Mouse (Mus musculus) gastrocnemius, postnatal 25 days (tissue): ENCODE data around the gene Sox8. TPM values are rescaled to one million over a fixed set of nuclear protein-coding genes. Genes with fewer than 3 reads are reported as not detected.

Source experiments
- DNase-seq: peaks from one replicate; pipeline ENCODE4 v3.0.0; 2022
- total RNA-seq, 2 experiments: library from RNA; stranded (reverse); gene quantifications; 1 replicate in 1 of 2; 2 replicates in 1 of 2; pipeline ENCODE4 v1.2.3; 2021

The Sox8 gene
- total RNA-seq, 2 experiments from 2014 or later: 1.4 to 2.3 TPM

DNA sequence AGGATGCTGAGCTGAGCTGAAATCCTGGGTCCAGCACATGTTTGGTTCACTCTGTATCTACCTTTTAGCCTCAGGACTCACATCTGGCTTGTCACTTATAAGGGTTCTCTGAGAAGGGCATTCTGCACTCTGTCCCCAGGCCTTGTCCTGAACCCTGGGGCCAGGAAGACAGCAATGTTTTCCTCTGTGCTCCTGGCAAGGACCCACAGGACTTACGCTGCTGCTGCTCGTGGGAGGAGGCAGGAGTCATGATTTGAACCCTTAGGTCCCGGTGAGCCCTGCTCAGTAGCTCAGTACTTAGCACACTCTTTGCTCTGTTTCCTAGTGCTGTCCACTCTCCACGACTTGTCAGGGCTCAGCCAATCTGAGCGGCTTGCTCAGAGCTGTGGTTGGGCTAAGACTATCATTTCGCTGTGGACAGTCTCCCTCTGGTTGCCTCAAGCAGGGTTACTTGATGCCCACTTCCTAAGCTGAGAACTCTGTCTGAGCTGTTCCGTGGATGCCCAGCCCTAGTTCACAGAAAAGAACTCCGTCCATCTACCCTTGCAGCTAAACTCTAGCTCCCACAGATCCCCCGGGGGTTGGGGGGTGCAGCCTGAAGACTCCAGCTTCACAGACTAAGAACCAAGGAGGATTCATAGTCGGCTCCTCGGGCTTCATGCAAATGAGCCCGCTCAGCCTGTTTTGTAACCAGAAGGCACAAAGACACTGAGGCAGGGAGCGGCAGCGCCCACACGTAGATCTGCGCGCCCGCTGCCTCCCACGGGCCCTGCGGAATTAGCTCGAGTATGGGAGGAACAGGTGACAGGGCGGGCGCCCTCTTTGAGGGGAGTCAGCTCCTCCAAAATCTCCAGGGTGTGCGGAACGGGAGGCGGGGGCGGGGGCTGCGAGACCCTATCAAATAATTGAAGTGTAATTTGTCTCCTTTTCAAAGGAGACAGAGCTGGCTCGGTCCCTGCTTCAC lies 14.5 kb downstream of the Sox8 start:
- no peak for DNase-seq

GRCm38 (mm10) chr17:25555159-25555558 lies 15.3 kb downstream of the Sox8 start:
- no peak for DNase-seq

DNA sequence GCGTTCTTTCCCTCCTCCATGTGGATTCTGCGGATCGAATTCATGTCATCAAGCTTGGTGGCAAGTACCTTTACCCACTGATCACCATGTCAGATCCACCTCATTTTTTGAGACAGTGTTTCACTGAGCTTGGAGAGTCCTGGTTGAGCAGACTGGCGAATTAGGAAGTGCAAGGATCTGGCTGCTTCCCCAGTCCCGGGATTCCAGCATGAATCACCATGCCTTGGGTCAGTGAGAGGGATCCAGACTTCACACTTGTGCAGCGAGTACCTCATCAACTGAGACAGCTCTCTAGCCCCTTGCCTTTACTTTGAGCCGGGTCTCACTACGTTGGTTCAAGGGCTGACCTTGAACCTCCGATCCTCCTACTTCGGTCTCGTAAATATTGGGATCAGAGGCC lies 19.2 kb downstream of the Sox8 start:
- no peak for DNase-seq

GRCm38 (mm10) chr17:25550020-25550419 lies 20.5 kb downstream of the Sox8 start:
- no peak for DNase-seq

GRCm38 (mm10) chr17:25547026-25547425 lies 23.5 kb downstream of the Sox8 start:
- DNase-seq: no peak

DNA sequence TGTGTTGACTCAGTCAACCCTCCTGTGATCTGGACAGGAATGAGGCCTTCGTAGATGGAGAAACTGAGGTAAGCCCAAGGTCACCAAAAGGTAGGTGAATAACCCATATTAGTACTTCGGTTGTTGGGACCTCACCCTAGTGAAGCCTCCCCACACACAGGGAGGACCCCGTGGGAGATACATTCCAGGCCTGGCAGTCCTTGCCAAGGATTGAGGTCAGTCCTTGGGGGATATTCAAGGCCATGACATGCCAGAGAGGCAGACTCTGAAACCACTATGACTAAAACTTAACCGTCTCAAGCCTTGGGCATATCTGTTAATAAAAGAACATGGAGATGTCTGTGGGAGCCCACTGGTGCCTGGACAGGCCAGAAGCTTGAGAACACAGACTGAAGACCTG lies 28.7 kb downstream of the Sox8 start:
- DNase-seq: no peak

DNA sequence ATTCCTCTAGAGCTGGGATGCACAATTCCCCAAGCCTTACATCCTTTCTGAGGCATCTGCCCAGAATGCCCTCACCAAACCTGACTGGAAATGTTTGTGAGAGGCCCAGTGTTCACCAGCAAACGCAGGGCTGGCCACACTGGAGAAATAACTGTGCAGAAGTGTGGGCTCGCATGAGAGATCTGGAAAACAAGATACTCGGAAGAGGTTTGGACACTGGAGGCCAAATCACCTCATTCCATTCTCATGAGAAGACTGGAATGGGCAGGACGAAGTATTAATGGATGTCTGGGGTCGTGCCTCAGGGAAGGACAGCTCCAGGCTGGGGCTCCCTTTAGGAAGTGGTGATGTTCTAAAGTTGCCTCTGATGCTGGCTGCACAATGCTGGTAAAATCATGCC lies 29.8 kb downstream of the Sox8 start:
- DNase-seq: no peak

GRCm38 (mm10) chr17:25538945-25539875 lies 31.3 kb downstream of the Sox8 start:
- DNase-seq: peak; percentile 51

- DNase-seq: peak; percentile 29
Measured at GRCm38 (mm10) chr17:25530357-25531022, 40.0 kb downstream of the Sox8 start.

DNA sequence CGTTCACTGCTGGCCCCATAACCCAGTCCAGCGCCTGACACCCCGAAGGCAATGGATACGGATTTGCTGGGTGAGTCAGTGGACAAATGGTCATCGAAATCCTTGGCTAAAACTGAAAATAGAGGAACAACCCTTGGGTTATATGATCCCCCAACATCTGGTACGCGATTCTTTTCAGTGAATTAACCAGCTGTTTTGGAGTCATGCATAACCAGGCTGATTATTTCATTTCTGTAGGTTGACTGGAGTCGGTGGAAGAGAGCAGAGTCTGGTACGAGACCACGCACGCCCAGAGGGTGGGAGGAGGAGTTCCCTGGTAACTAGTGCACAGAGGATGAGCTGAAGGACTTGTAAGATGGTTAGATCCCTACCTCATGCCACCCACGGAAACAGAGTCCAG lies 48.4 kb downstream of the Sox8 start:
- DNase-seq: no peak

GRCm38 (mm10) chr17:25520492-25520891 lies 50.0 kb downstream of the Sox8 start:
- DNase-seq: no peak

GRCm38 (mm10) chr17:25519511-25519910 lies 51.0 kb downstream of the Sox8 start:
- no peak for DNase-seq

- DNase-seq: no peak
Measured at GRCm38 (mm10) chr17:25518144-25518543, 52.3 kb downstream of the Sox8 start.

DNA sequence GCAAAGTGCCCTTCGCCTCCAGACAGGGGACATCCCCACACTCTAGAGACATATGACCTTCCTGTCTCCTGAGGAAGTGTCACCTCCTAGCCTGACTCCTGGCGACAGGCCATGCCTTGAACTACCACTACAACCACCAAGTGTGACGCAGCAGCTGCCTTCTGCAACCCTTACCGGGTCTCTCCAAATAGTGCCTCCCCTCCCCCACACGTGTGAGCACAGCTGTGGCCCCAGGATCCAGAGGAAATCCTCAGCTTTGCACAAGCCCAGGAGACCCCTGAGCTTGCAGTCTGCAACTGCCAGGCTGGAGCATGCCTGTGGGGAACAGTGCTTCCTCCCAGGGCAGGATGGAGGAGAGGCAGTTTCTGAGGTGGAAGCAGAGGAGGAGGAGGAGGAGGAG lies 54.2 kb downstream of the Sox8 start:
- no peak for DNase-seq

Other genes with a start within 250 kb of the Sox8 start
- 1 to 10 TPM; 1.3 to 3.1 TPM for gene Tpsab1, start 225.1 kb downstream of the Sox8 start, total RNA-seq
- 1 to 10 TPM; 3.4 to 7.6 TPM for gene Tpsb2, start 204.4 kb downstream of the Sox8 start, total RNA-seq
- gene Tpsg1, start 201.4 kb downstream of the Sox8 start, total RNA-seq: not detected
- 1 to 10 TPM; 1.5 to 1.6 TPM for gene Cacna1h, start 136.9 kb downstream of the Sox8 start, total RNA-seq
- not detected for gene Tekt4, start 116.1 kb downstream of the Sox8 start, total RNA-seq
- not detected for gene Sstr5, start 73.4 kb downstream of the Sox8 start, total RNA-seq
- gene Lmf1, start 8.4 kb upstream of the Sox8 start, total RNA-seq: 10 to 100 TPM; 11.6 to 16.6 TPM
- gene Gng13, start 146.5 kb upstream of the Sox8 start, total RNA-seq: not detected
- 1 to 10 TPM in 1 of 2 experiments, under 1 TPM in 1; 0.33 to 1.2 TPM for gene Chtf18, start 156.7 kb upstream of the Sox8 start, total RNA-seq
- 1 to 10 TPM; 2.9 to 3.9 TPM for gene Rpusd1, start 157.0 kb upstream of the Sox8 start, total RNA-seq
- gene Mslnl, start 165.4 kb upstream of the Sox8 start, total RNA-seq: not detected
- gene Msln, start 183.7 kb upstream of the Sox8 start, total RNA-seq: under 1 TPM; 0.43 to 0.62 TPM
- 10 to 100 TPM; 28.9 to 30.8 TPM for gene Narfl, start 203.1 kb upstream of the Sox8 start, total RNA-seq
- gene Haghl, start 215.0 kb upstream of the Sox8 start, total RNA-seq: 10 to 100 TPM in 1 of 2 experiments, 1 to 10 TPM in 1; 9.0 to 10.5 TPM
- gene Ccdc78, start 215.9 kb upstream of the Sox8 start, total RNA-seq: not detected
- 10 to 100 TPM; 35.0 to 38.5 TPM for gene Fam173a, start 222.2 kb upstream of the Sox8 start, total RNA-seq
- gene AC134908.4, start 225.0 kb upstream of the Sox8 start, total RNA-seq: not detected
- gene Metrn, start 226.4 kb upstream of the Sox8 start, total RNA-seq: 10 to 100 TPM; 48.4 to 72.2 TPM
- gene Fbxl16, start 238.4 kb upstream of the Sox8 start, total RNA-seq: 1 to 10 TPM; 1.5 to 1.7 TPM